ENCODE assay signal across 8 mouse cellular contexts in the genomic region with DNA sequence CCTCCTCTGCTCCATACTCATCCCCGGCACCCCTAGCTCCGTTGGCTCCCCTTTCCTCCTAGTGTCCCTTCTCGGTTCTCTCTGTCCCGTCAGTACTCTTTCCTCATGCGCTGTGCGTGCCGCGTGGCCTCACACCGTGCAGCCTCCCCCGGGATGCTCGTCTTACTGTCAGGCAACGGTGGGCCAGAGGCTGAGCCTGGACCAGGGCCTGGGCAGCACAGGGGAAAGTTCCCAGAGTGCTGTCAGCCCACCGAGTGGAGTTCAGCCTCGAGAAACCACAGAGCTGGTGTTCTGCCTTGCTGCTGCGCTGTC. TPM values are rescaled to one million over a fixed set of nuclear protein-coding genes. Genes with fewer than 3 reads are reported as not detected.
DNase-seq lines count a peak whose midpoint lies in the region; ATAC-seq and TF ChIP-seq lines count a peak whose summit lies in the region.

No protein-coding gene starts in this region.

- WGBS in kidney, adult 2 months: under 1% methylated on average over 15 of the region's 15 CpGs
- WGBS in forebrain, embryonic 13.5 days: 1% methylated on average over 15 of the region's 15 CpGs
- 0% methylated on average over 15 of the region's 15 CpGs for WGBS in intestine, embryonic 16.5 days
- under 1% methylated on average over 15 of the region's 15 CpGs for WGBS in midbrain, embryonic 14.5 days

- no peaks in the 10 kb centered on the region for H3K27me3 ChIP-seq in kidney, adult 2 months (replicated peaks; ENCODE audit: control insufficient read depth, insufficient read depth, low read length)
- H3K27me3 ChIP-seq in forebrain, embryonic 13.5 days: peaks cover 4% of the 10 kb centered on the region; the same call in 1 of the 2 replicates
- H3K27me3 ChIP-seq in intestine, embryonic 16.5 days (replicated peaks; ENCODE audit: control insufficient read depth, insufficient read depth, low read length): no peaks in the 10 kb centered on the region
- H3K27me3 ChIP-seq in midbrain, embryonic 14.5 days (ENCODE audit: control insufficient read depth, insufficient read depth, low read length): no peaks in the 10 kb centered on the region

- TF ChIP-seq POLR2A in kidney, adult 2 months (IDR thresholded peaks at IDR 0.05; ENCODE audit: low read depth, low read length): no peak

- H3K36me3 ChIP-seq in kidney, adult 2 months (ENCODE audit: control insufficient read depth, insufficient read depth, low read length): no peaks in the 10 kb centered on the region
- H3K36me3 ChIP-seq in forebrain, embryonic 13.5 days (ENCODE audit: poor library complexity, severe bottlenecking): peaks cover 5% of the 10 kb centered on the region; the same call in 1 of the 2 replicates
- H3K36me3 ChIP-seq in intestine, embryonic 16.5 days (ENCODE audit: control insufficient read depth, insufficient read depth, low read length): no peaks in the 10 kb centered on the region
- no peaks in the 10 kb centered on the region for H3K36me3 ChIP-seq in midbrain, embryonic 14.5 days (ENCODE audit: control insufficient read depth, insufficient read depth, low read length)

- no peak for DNase-seq in kidney, adult 2 months
- no peak for DNase-seq in kidney, adult 11 months
- peak; percentile 56 for DNase-seq in Muller cell, postnatal 12 days (ENCODE audit: inconsistent ontology term)
- DNase-seq in midbrain, embryonic 14.5 days: peak; percentile 43
- no peak for DNase-seq in natural killer cell, adult 2 months (ENCODE audit: low spot score in 2 of 2)
- DNase-seq in cerebellum, adult 11 months: no peak

- peaks cover 10% of the 10 kb centered on the region; the same call in 1 of the 2 replicates for H3K4me1 ChIP-seq in kidney, adult 2 months (ENCODE audit: control insufficient read depth, insufficient read depth, low read length)
- H3K4me1 ChIP-seq in forebrain, embryonic 13.5 days: peaks cover 33% of the 10 kb centered on the region
- peaks cover 15% of the 10 kb centered on the region for H3K4me1 ChIP-seq in intestine, embryonic 16.5 days (ENCODE audit: control insufficient read depth, insufficient read depth, low read length)
- H3K4me1 ChIP-seq in midbrain, embryonic 14.5 days (ENCODE audit: control insufficient read depth, insufficient read depth, low read length): peaks cover 24% of the 10 kb centered on the region

- ATAC-seq in forebrain, embryonic 13.5 days: no peak
- ATAC-seq in intestine, embryonic 16.5 days: no peak
- ATAC-seq in midbrain, embryonic 14.5 days (ENCODE audit: low FRiP score, low TSS enrichment): no peak

- H3K4me3 ChIP-seq in kidney, adult 2 months (ENCODE audit: insufficient read depth, low read depth, low read length): peak overlapping the region; percentile 84
- peak overlapping the region; percentile 86 for H3K4me3 ChIP-seq in forebrain, embryonic 13.5 days
- H3K4me3 ChIP-seq in intestine, embryonic 16.5 days (ENCODE audit: low read length): peak overlapping the region; percentile 93
- H3K4me3 ChIP-seq in midbrain, embryonic 14.5 days (replicated peaks; ENCODE audit: low read depth, low read length): peak overlapping the region; percentile 81

- no peak overlapping the region for H3K27ac ChIP-seq in kidney, adult 2 months (ENCODE audit: insufficient read depth, low read depth, low read length)
- peak overlapping the region; percentile 6; the same call in 1 of the 2 replicates for H3K27ac ChIP-seq in forebrain, embryonic 13.5 days
- H3K27ac ChIP-seq in intestine, embryonic 16.5 days (ENCODE audit: low read length): peak overlapping the region; percentile 80
- peak overlapping the region; percentile 85 for H3K27ac ChIP-seq in midbrain, embryonic 14.5 days (replicated peaks; ENCODE audit: low read depth, low read length)

- H3K9ac ChIP-seq in forebrain, embryonic 13.5 days: peak overlapping the region; percentile 87
- H3K9ac ChIP-seq in intestine, embryonic 16.5 days (ENCODE audit: low read depth, low read length): peak overlapping the region; percentile 85
- peak overlapping the region; percentile 69 for H3K9ac ChIP-seq in midbrain, embryonic 14.5 days (replicated peaks; ENCODE audit: low read length)

- peak overlapping the region; percentile 97 for H3K4me2 ChIP-seq in forebrain, embryonic 13.5 days
- peak overlapping the region; percentile 91 for H3K4me2 ChIP-seq in intestine, embryonic 16.5 days (ENCODE audit: low read depth, low read length)
- peak overlapping the region; percentile 97 for H3K4me2 ChIP-seq in midbrain, embryonic 14.5 days (ENCODE audit: low read length)

- no peak for TF ChIP-seq CTCF in kidney, adult 2 months (conservative IDR thresholded peaks at IDR 0.05; ENCODE audit: insufficient read depth, insufficient read length, low read depth, low read length)

- no peaks in the 10 kb centered on the region for H3K9me3 ChIP-seq in forebrain, embryonic 13.5 days (replicated peaks)
- H3K9me3 ChIP-seq in intestine, embryonic 16.5 days (ENCODE audit: control insufficient read depth, low read length): no peaks in the 10 kb centered on the region
- no peaks in the 10 kb centered on the region for H3K9me3 ChIP-seq in midbrain, embryonic 14.5 days (ENCODE audit: control insufficient read depth, low read length)

RNA-seq across cellular contexts. Expression of a gene that starts 0.5 kb away (rescaled TPM):
- polyA plus RNA-seq in kidney, adult 2 months (2012; rRNA removed): 6.5 and 7.1 TPM in 2 replicates
- polyA plus RNA-seq in forebrain, embryonic 13.5 days (2015; fragmentation: Nextera tagmentation; extraction: Ambion mirVana): 14.1 and 16.1 TPM in 2 replicates
- 18.0 and 19.9 TPM in 2 replicates for polyA plus RNA-seq in intestine, embryonic 16.5 days (2015; fragmentation: Nextera tagmentation; extraction: Ambion mirVana)
- polyA plus RNA-seq in midbrain, embryonic 14.5 days (2014; fragmentation: Nextera tagmentation; extraction: Ambion mirVana): 11.3 and 15.7 TPM in 2 replicates

Comparison
In these comparisons a context has a peak if more than half of its experiments do, and no peak if none do; other contexts are left out.
1. DNase-seq: peak in Muller cell, postnatal 12 days (single experiment) and midbrain, embryonic 14.5 days (single experiment); none in kidney, adult 2 months (single experiment), kidney, adult 11 months (single experiment), natural killer cell, adult 2 months (0 of 2) and cerebellum, adult 11 months (single experiment).
2. Peak in every context shown above with its lines, with median percentiles within 50 percentile points of each other: H3K4me3 ChIP-seq, H3K4me2 ChIP-seq and H3K9ac ChIP-seq.